ENCODE assay signal across 32 mouse cellular contexts in genomic region chr6:48951630-48952029, GRCm38 (mm10). TPM values are rescaled to one million over a fixed set of nuclear protein-coding genes. Genes with fewer than 3 reads are reported as not detected.
DNase-seq lines count a peak whose midpoint lies in the region; ATAC-seq lines count a peak whose summit lies in the region.
"Had no signal": no experiment of that assay in that cellular context is flagged by ENCODE, and none has a peak within 500 bp of the region (broad histone marks: within the 10 kb centered on the region; RNA-seq: fewer than 3 reads in every experiment).

No protein-coding gene starts in this region.

- no peak overlapping the region for H3K9ac ChIP-seq in forebrain, embryonic 11.5 days (ENCODE audit: low read length)
- H3K9ac ChIP-seq in forebrain, embryonic 15.5 days (replicated peaks): no peak overlapping the region
- H3K9ac ChIP-seq: embryonic facial prominence, embryonic 12.5 days; embryonic facial prominence, embryonic 15.5 days; forebrain, embryonic 12.5 days; heart, embryonic 13.5 days; hindbrain, embryonic 12.5 days; hindbrain, embryonic 15.5 days had no signal

- no peak overlapping the region for H3K27ac ChIP-seq in forebrain, embryonic 11.5 days (ENCODE audit: low read depth, low read length)
- no peak overlapping the region for H3K27ac ChIP-seq in forebrain, embryonic 15.5 days (replicated peaks)
- H3K27ac ChIP-seq: embryonic facial prominence, embryonic 12.5 days; embryonic facial prominence, embryonic 15.5 days; forebrain, embryonic 12.5 days; heart, adult 2 months; heart, embryonic 13.5 days; hindbrain, embryonic 12.5 days; hindbrain, embryonic 15.5 days had no signal

- H3K4me1 ChIP-seq in forebrain, embryonic 11.5 days (replicated peaks; ENCODE audit: control insufficient read depth, insufficient read depth, low read length): no peaks in the 10 kb centered on the region
- no peaks in the 10 kb centered on the region for H3K4me1 ChIP-seq in forebrain, embryonic 15.5 days
- H3K4me1 ChIP-seq: embryonic facial prominence, embryonic 12.5 days; embryonic facial prominence, embryonic 15.5 days; forebrain, embryonic 12.5 days; heart, embryonic 13.5 days; hindbrain, embryonic 12.5 days; hindbrain, embryonic 15.5 days had no signal

- H3K4me2 ChIP-seq in forebrain, embryonic 11.5 days (ENCODE audit: low read depth, low read length, severe bottlenecking): no peak overlapping the region
- H3K4me2 ChIP-seq in forebrain, embryonic 15.5 days (replicated peaks): no peak overlapping the region
- H3K4me2 ChIP-seq: embryonic facial prominence, embryonic 12.5 days; embryonic facial prominence, embryonic 15.5 days; forebrain, embryonic 12.5 days; heart, embryonic 13.5 days; hindbrain, embryonic 12.5 days; hindbrain, embryonic 15.5 days had no signal

- H3K9me3 ChIP-seq in forebrain, embryonic 11.5 days (ENCODE audit: control insufficient read depth, low read length): no peaks in the 10 kb centered on the region
- H3K9me3 ChIP-seq in forebrain, embryonic 15.5 days: no peaks in the 10 kb centered on the region
- H3K9me3 ChIP-seq: embryonic facial prominence, embryonic 12.5 days; embryonic facial prominence, embryonic 15.5 days; forebrain, embryonic 12.5 days; G1E; heart, embryonic 13.5 days; hindbrain, embryonic 12.5 days; hindbrain, embryonic 15.5 days had no signal

- 90% methylated on average over 6 of the region's 6 CpGs for WGBS in forebrain, embryonic 11.5 days
- WGBS in forebrain, embryonic 15.5 days: 88% methylated on average over 6 of the region's 6 CpGs

- DNase-seq in forebrain, embryonic 11.5 days (ENCODE audit: low spot score): peak; percentile 5
- peak; percentile 16 for DNase-seq in testis, postnatal 10 days (ENCODE audit: low spot score)
- no peak for DNase-seq in testis, postnatal 14 days (ENCODE audit: low spot score)
- DNase-seq in layer of hippocampus, postnatal 14 days (ENCODE audit: low spot score in 2 of 2): no peak
- DNase-seq: adrenal gland, postnatal 10 days; adrenal gland, postnatal 36 days; B cell, adult 2 months; cerebellum, adult 18-20 months; cerebellum, adult 9-10 months; cerebellum, postnatal 14 days; gastrocnemius, postnatal 14 days; heart, postnatal 14 days; heart, postnatal 4 days had no signal

- H3K4me3 ChIP-seq in forebrain, embryonic 11.5 days (ENCODE audit: low read depth, low read length): no peak overlapping the region
- H3K4me3 ChIP-seq in forebrain, embryonic 15.5 days: no peak overlapping the region
- H3K4me3 ChIP-seq: embryonic facial prominence, embryonic 12.5 days; embryonic facial prominence, embryonic 15.5 days; forebrain, embryonic 12.5 days; heart, adult 2 months; heart, embryonic 13.5 days; hindbrain, embryonic 12.5 days; hindbrain, embryonic 15.5 days had no signal

- H3K27me3 ChIP-seq in forebrain, embryonic 11.5 days (ENCODE audit: control insufficient read depth, insufficient read depth, low read length): no peaks in the 10 kb centered on the region
- H3K27me3 ChIP-seq in forebrain, embryonic 15.5 days: no peaks in the 10 kb centered on the region
- H3K27me3 ChIP-seq: CH12.LX; embryonic facial prominence, embryonic 12.5 days; embryonic facial prominence, embryonic 15.5 days; forebrain, embryonic 12.5 days; heart, embryonic 13.5 days; hindbrain, embryonic 12.5 days; hindbrain, embryonic 15.5 days; Patski had no signal

- ATAC-seq in forebrain, embryonic 11.5 days (replicated peaks; ENCODE audit: low FRiP score): no peak
- ATAC-seq in forebrain, embryonic 15.5 days (replicated peaks): no peak
- peak; percentile 81 for ATAC-seq in megakaryocyte progenitor cell, adult 5-6 weeks (replicated peaks; ENCODE audit: poor library complexity)
- ATAC-seq: forebrain, embryonic 16.5 days; intestine, postnatal 0 days; Patski had no signal

- H3K36me3 ChIP-seq in forebrain, embryonic 11.5 days (ENCODE audit: control insufficient read depth, insufficient read depth, low read length): no peaks in the 10 kb centered on the region
- no peaks in the 10 kb centered on the region for H3K36me3 ChIP-seq in forebrain, embryonic 15.5 days
- H3K36me3 ChIP-seq: embryonic facial prominence, embryonic 12.5 days; embryonic facial prominence, embryonic 15.5 days; forebrain, embryonic 12.5 days; G1E; heart, embryonic 13.5 days; hindbrain, embryonic 12.5 days; hindbrain, embryonic 15.5 days had no signal

RNA-seq across cellular contexts. Expression of gene 1600015I10Rik, which starts 21.9 kb away (rescaled TPM):
- polyA plus RNA-seq in forebrain, embryonic 11.5 days (2014; fragmentation: Nextera tagmentation; extraction: Ambion mirVana): not detected in 2 replicates
- polyA plus RNA-seq in forebrain, embryonic 15.5 days (2015; fragmentation: Nextera tagmentation; extraction: Ambion mirVana): not detected in 2 replicates
- not detected in 2 replicates for total RNA-seq in megakaryocyte progenitor cell, adult 5-6 weeks (2015)
- total RNA-seq in megakaryocyte progenitor cell, adult 5-6 weeks (2017): not detected in 2 replicates
- not detected for total RNA-seq in layer of hippocampus, postnatal 14 days (2021)
- total RNA-seq: adrenal gland, adult 18-20 months; adrenal gland, postnatal 36 days; CH12.LX; gastrocnemius, adult 18-20 months; gastrocnemius, postnatal 14 days; gastrocnemius, postnatal 4 days; heart, adult 2 months; heart, postnatal 14 days; heart, postnatal 4 days had no signal
- polyA plus RNA-seq: embryonic facial prominence, embryonic 12.5 days; embryonic facial prominence, embryonic 15.5 days; forebrain, embryonic 12.5 days; forebrain, embryonic 16.5 days; G1E; heart, embryonic 13.5 days; heart, embryonic 16.5 days; hindbrain, embryonic 12.5 days; hindbrain, embryonic 15.5 days; intestine, embryonic 14.5 days; intestine, postnatal 0 days; Patski had no signal

RNA-seq across cellular contexts. Expression of gene Doxl2, which starts 23.1 kb away (rescaled TPM):
- not detected in 2 replicates for polyA plus RNA-seq in forebrain, embryonic 11.5 days (2014; fragmentation: Nextera tagmentation; extraction: Ambion mirVana)
- not detected in 2 replicates for polyA plus RNA-seq in forebrain, embryonic 15.5 days (2015; fragmentation: Nextera tagmentation; extraction: Ambion mirVana)
- total RNA-seq in megakaryocyte progenitor cell, adult 5-6 weeks (2015): not detected in 2 replicates
- not detected in 2 replicates for total RNA-seq in megakaryocyte progenitor cell, adult 5-6 weeks (2017)
- not detected for total RNA-seq in layer of hippocampus, postnatal 14 days (2021)
- total RNA-seq: adrenal gland, adult 18-20 months; adrenal gland, postnatal 10 days; adrenal gland, postnatal 36 days; CH12.LX; G1E; gastrocnemius, adult 18-20 months; gastrocnemius, postnatal 14 days; gastrocnemius, postnatal 4 days; heart, adult 2 months; heart, postnatal 14 days; heart, postnatal 4 days had no signal
- polyA plus RNA-seq: embryonic facial prominence, embryonic 12.5 days; embryonic facial prominence, embryonic 15.5 days; forebrain, embryonic 12.5 days; forebrain, embryonic 16.5 days; G1E; heart, adult 2 months; heart, embryonic 13.5 days; heart, embryonic 16.5 days; hindbrain, embryonic 12.5 days; hindbrain, embryonic 15.5 days; intestine, embryonic 14.5 days; intestine, postnatal 0 days; Patski had no signal

RNA-seq across cellular contexts. Expression of gene Svs1, which starts 35.0 kb away (rescaled TPM):
- polyA plus RNA-seq in forebrain, embryonic 11.5 days (2014; fragmentation: Nextera tagmentation; extraction: Ambion mirVana): not detected in 2 replicates
- not detected in 2 replicates for polyA plus RNA-seq in forebrain, embryonic 15.5 days (2015; fragmentation: Nextera tagmentation; extraction: Ambion mirVana)
- total RNA-seq in megakaryocyte progenitor cell, adult 5-6 weeks (2015): not detected in 2 replicates
- not detected in 2 replicates for total RNA-seq in megakaryocyte progenitor cell, adult 5-6 weeks (2017)
- total RNA-seq in layer of hippocampus, postnatal 14 days (2021): not detected
- total RNA-seq: adrenal gland, adult 18-20 months; adrenal gland, postnatal 10 days; adrenal gland, postnatal 36 days; CH12.LX; gastrocnemius, adult 18-20 months; gastrocnemius, postnatal 14 days; gastrocnemius, postnatal 4 days; heart, adult 2 months; heart, postnatal 14 days; heart, postnatal 4 days had no signal
- polyA plus RNA-seq: embryonic facial prominence, embryonic 12.5 days; embryonic facial prominence, embryonic 15.5 days; forebrain, embryonic 12.5 days; forebrain, embryonic 16.5 days; G1E; heart, adult 2 months; heart, embryonic 13.5 days; heart, embryonic 16.5 days; hindbrain, embryonic 12.5 days; hindbrain, embryonic 15.5 days; intestine, embryonic 14.5 days; intestine, postnatal 0 days; Patski had no signal

Comparison
In these comparisons a context has a peak if more than half of its experiments do, and no peak if none do; other contexts are left out.
1. DNase-seq: peak in forebrain, embryonic 11.5 days (single experiment) and testis, postnatal 10 days (single experiment); none in testis, postnatal 14 days (single experiment) and layer of hippocampus, postnatal 14 days (0 of 2).